Mouse (Mus musculus): Measurements from ENCODE around the gene Gabrr2.

- TF ChIP-seq CTCF (conservative IDR thresholded peaks at IDR 0.05; ENCODE audit: low read length) (no peak), NANOG (IDR thresholded peaks at IDR 0.05; ENCODE audit: borderline replicate concordance, low read length) (no peak), POU5F1 (IDR thresholded peaks at IDR 0.05; ENCODE audit: borderline replicate concordance, low read length) (no peak)
Measured at GRCm38 (mm10) chr4:33078492-33078891, 15.7 kb downstream of the Gabrr2 start.

Measured in E14TG2a.4 (cell line).